Mouse (Mus musculus): Measurements from ENCODE around the gene Fam89b. TPM values are rescaled to one million over a fixed set of nuclear protein-coding genes. Genes with fewer than 3 reads are reported as not detected.

Gene Fam89b
- polyA plus RNA-seq, 1 experiment from 2014 or later: 93.4 TPM

DNA sequence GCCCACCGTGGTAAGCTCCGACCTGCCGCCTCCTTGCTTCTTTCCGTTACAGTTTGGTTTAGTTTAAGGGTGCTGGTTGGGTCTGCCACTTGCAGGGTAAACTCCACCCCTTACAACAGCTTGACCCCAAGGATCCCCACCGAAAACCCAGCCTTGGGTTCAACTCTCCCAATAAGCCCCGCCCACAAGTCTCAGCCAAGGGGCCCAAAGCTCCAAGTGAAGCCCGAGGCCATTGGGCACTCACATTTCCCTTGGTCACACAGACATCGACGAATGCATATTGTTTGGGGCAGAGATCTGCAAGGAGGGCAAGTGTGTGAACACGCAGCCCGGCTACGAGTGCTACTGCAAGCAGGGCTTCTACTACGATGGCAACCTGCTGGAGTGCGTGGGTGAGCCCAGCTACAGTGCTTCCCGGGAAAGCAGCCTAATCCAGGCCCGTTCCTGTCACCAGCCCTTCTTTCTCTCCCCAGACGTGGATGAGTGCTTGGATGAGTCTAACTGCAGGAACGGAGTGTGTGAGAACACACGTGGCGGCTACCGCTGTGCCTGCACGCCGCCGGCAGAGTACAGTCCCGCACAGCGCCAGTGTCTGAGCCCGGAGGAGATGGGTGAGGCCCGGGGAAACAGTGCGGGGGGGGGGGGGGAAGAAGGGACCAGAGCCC lies 27.0 kb upstream of the Fam89b start:
- peak overlapping the region; percentile 48 for H3K4me2 ChIP-seq (replicated peaks; ENCODE audit: low read depth, low read length)
- peak overlapping the region; percentile 51 for H3K9ac ChIP-seq (replicated peaks; ENCODE audit: low read length)
- no peak overlapping the region for H3K27ac ChIP-seq (ENCODE audit: low read length)
- no peaks in the 10 kb centered on the region for H3K9me3 ChIP-seq (ENCODE audit: low read length)
- H3K4me1 ChIP-seq (ENCODE audit: insufficient read depth, low read length): peaks cover 12% of the 10 kb centered on the region
- ATAC-seq (ENCODE audit: low FRiP score, low TSS enrichment): peak; percentile 40
- peaks cover 36% of the 10 kb centered on the region for H3K36me3 ChIP-seq (ENCODE audit: insufficient read depth, low read length)
- peaks cover 5% of the 10 kb centered on the region for H3K27me3 ChIP-seq (ENCODE audit: insufficient read depth, low read length)
- WGBS: 17% methylated on average over 26 of the region's 29 CpGs
- H3K4me3 ChIP-seq (ENCODE audit: low read length): peak overlapping the region; percentile 24

DNA sequence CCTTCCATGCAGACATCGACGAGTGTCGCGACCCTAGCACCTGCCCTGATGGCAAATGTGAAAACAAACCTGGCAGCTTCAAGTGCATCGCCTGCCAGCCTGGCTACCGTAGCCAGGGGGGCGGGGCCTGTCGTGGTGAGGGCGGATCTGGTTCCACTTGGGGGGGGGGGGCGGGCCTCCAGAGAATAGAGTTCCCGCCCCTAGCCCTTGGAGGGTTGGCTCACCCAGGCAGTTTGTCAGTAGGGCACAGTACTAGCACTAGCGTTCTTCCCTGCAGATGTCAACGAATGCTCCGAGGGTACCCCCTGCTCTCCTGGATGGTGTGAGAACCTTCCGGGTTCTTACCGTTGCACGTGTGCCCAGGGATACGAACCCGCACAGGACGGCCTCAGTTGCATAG lies 22.3 kb upstream of the Fam89b start:
- WGBS: 11% methylated on average over 20 of the region's 20 CpGs
- Histone ChIP-seq H3K27me3 (ENCODE audit: insufficient read depth, low read length) (peaks cover 25% of the 10 kb centered on the region), H3K9me3 (ENCODE audit: low read length) (no peaks in the 10 kb centered on the region), H3K4me2 (replicated peaks; ENCODE audit: low read depth, low read length) (peak overlapping the region; percentile 32), H3K4me1 (ENCODE audit: insufficient read depth, low read length) (peaks cover 6% of the 10 kb centered on the region), H3K9ac (replicated peaks; ENCODE audit: low read length) (no peak overlapping the region; the same call in 1 of the 2 replicates), H3K4me3 (ENCODE audit: low read length) (no peak overlapping the region), H3K36me3 (ENCODE audit: insufficient read depth, low read length) (no peaks in the 10 kb centered on the region), H3K27ac (ENCODE audit: low read length) (no peak overlapping the region)
- ATAC-seq (ENCODE audit: low FRiP score, low TSS enrichment): no peak

DNA sequence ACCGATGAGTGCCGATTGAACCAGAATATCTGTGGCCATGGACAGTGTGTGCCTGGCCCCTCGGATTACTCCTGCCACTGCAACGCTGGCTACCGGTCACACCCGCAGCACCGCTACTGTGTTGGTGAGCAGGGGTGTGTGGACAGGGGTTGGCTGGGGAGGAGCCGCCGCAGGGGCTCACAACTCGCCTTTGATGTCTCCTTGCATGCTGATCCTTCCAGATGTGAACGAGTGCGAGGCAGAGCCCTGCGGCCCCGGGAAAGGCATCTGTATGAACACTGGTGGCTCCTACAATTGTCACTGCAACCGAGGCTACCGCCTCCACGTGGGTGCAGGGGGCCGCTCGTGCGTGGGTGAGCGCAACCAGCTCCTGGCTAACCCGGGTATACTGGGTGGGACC lies 21.5 kb upstream of the Fam89b start:
- no peak overlapping the region for H3K27ac ChIP-seq (ENCODE audit: low read length)
- WGBS: 12% methylated on average over 22 of the region's 22 CpGs
- no peaks in the 10 kb centered on the region for H3K36me3 ChIP-seq (ENCODE audit: insufficient read depth, low read length)
- no peak overlapping the region for H3K4me2 ChIP-seq (replicated peaks; ENCODE audit: low read depth, low read length)
- H3K4me1 ChIP-seq (ENCODE audit: insufficient read depth, low read length): peaks cover 3% of the 10 kb centered on the region; the same call in 1 of the 2 replicates
- no peaks in the 10 kb centered on the region for H3K9me3 ChIP-seq (ENCODE audit: low read length)
- no peak overlapping the region for H3K4me3 ChIP-seq (ENCODE audit: low read length)
- H3K27me3 ChIP-seq (ENCODE audit: insufficient read depth, low read length): peaks cover 25% of the 10 kb centered on the region
- ATAC-seq (ENCODE audit: low FRiP score, low TSS enrichment): no peak
- no peak overlapping the region for H3K9ac ChIP-seq (replicated peaks; ENCODE audit: low read length)

DNA sequence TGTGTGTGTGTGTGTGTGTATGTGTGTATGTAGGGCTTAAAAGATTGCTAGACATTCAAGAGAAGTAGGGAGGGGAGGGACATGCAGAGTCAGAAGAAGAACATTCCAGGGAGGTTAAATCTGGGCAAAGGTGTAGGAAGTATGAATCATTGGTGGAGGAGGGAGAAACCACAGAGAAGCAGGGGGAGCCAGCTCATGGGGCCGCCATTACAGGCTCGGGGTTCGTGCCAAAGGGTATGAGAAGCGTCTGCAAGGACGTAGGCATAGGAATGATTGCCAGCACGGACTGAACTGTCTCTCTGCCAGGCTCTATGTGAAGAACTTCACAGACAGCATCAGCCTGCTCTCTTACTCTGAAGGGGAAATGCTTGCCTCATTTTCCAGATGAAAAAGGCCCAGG lies 20.0 kb upstream of the Fam89b start:
- Histone ChIP-seq H3K9ac (replicated peaks; ENCODE audit: low read length) (no peak overlapping the region), H3K4me2 (replicated peaks; ENCODE audit: low read depth, low read length) (no peak overlapping the region), H3K36me3 (ENCODE audit: insufficient read depth, low read length) (no peaks in the 10 kb centered on the region), H3K4me3 (ENCODE audit: low read length) (no peak overlapping the region), H3K4me1 (ENCODE audit: insufficient read depth, low read length) (peaks cover 13% of the 10 kb centered on the region), H3K27ac (ENCODE audit: low read length) (no peak overlapping the region), H3K27me3 (ENCODE audit: insufficient read depth, low read length) (peaks cover 23% of the 10 kb centered on the region), H3K9me3 (ENCODE audit: low read length) (no peaks in the 10 kb centered on the region)
- WGBS: 77% methylated on average over 6 of the region's 6 CpGs
- no peak for ATAC-seq (ENCODE audit: low FRiP score, low TSS enrichment)

- no peak overlapping the region for H3K4me2 ChIP-seq (replicated peaks; ENCODE audit: low read depth, low read length)
- 47% methylated on average over 12 of the region's 12 CpGs for WGBS
- peaks cover 23% of the 10 kb centered on the region for H3K27me3 ChIP-seq (ENCODE audit: insufficient read depth, low read length)
- no peak overlapping the region for H3K9ac ChIP-seq (replicated peaks; ENCODE audit: low read length)
- H3K9me3 ChIP-seq (ENCODE audit: low read length): no peaks in the 10 kb centered on the region
- no peak overlapping the region for H3K4me3 ChIP-seq (ENCODE audit: low read length)
- H3K36me3 ChIP-seq (ENCODE audit: insufficient read depth, low read length): no peaks in the 10 kb centered on the region
- peaks cover 32% of the 10 kb centered on the region for H3K4me1 ChIP-seq (ENCODE audit: insufficient read depth, low read length)
- H3K27ac ChIP-seq (ENCODE audit: low read length): no peak overlapping the region
- ATAC-seq (ENCODE audit: low FRiP score, low TSS enrichment): no peak
Observed at GRCm38 (mm10) chr19:5746907-5747363, 17.5 kb upstream of the Fam89b start.

GRCm38 (mm10) chr19:5745756-5746710 lies 16.6 kb upstream of the Fam89b start:
- Histone ChIP-seq H3K4me2 (replicated peaks; ENCODE audit: low read depth, low read length) (peak overlapping the region; percentile 55), H3K4me1 (ENCODE audit: insufficient read depth, low read length) (peaks cover 38% of the 10 kb centered on the region), H3K4me3 (ENCODE audit: low read length) (peak overlapping the region; percentile 34), H3K36me3 (ENCODE audit: insufficient read depth, low read length) (no peaks in the 10 kb centered on the region), H3K27me3 (ENCODE audit: insufficient read depth, low read length) (peaks cover 16% of the 10 kb centered on the region), H3K9ac (replicated peaks; ENCODE audit: low read length) (peak overlapping the region; percentile 33), H3K9me3 (ENCODE audit: low read length) (no peaks in the 10 kb centered on the region), H3K27ac (ENCODE audit: low read length) (no peak overlapping the region)
- 8% methylated on average over 36 of the region's 36 CpGs for WGBS
- no peak for ATAC-seq (ENCODE audit: low FRiP score, low TSS enrichment)

GRCm38 (mm10) chr19:5743576-5743975 lies 14.1 kb upstream of the Fam89b start:
- Histone ChIP-seq H3K9ac (replicated peaks; ENCODE audit: low read length) (no peak overlapping the region), H3K4me3 (ENCODE audit: low read length) (no peak overlapping the region), H3K27me3 (ENCODE audit: insufficient read depth, low read length) (no peaks in the 10 kb centered on the region), H3K27ac (ENCODE audit: low read length) (no peak overlapping the region), H3K9me3 (ENCODE audit: low read length) (no peaks in the 10 kb centered on the region), H3K4me1 (ENCODE audit: insufficient read depth, low read length) (peaks cover 48% of the 10 kb centered on the region), H3K36me3 (ENCODE audit: insufficient read depth, low read length) (no peaks in the 10 kb centered on the region), H3K4me2 (replicated peaks; ENCODE audit: low read depth, low read length) (peak overlapping the region; percentile 99; the same call in 1 of the 2 replicates)
- no peak for ATAC-seq (ENCODE audit: low FRiP score, low TSS enrichment)
- 44% methylated on average over 5 of the region's 5 CpGs for WGBS

DNA sequence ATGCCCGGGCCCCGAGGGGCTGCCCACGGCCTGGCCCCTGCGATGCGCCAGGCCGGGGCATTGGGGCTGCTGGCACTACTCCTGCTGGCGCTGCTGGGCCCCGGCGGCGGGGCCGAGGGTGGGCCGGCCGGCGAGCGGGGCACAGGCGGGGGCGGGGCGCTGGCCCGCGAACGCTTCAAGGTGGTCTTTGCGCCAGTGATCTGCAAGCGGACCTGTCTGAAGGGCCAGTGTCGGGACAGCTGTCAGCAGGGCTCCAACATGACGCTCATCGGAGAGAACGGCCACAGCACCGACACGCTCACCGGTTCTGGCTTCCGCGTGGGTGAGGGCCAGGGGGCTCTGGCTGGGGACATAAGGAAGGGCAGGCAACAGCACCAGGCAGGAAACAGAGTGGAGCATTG lies 12.8 kb upstream of the Fam89b start:
- no peaks in the 10 kb centered on the region for H3K9me3 ChIP-seq (ENCODE audit: low read length)
- peaks cover 48% of the 10 kb centered on the region for H3K4me1 ChIP-seq (ENCODE audit: insufficient read depth, low read length)
- peak; percentile 25; the same call in 1 of the 2 replicates for ATAC-seq (ENCODE audit: low FRiP score, low TSS enrichment)

DNA sequence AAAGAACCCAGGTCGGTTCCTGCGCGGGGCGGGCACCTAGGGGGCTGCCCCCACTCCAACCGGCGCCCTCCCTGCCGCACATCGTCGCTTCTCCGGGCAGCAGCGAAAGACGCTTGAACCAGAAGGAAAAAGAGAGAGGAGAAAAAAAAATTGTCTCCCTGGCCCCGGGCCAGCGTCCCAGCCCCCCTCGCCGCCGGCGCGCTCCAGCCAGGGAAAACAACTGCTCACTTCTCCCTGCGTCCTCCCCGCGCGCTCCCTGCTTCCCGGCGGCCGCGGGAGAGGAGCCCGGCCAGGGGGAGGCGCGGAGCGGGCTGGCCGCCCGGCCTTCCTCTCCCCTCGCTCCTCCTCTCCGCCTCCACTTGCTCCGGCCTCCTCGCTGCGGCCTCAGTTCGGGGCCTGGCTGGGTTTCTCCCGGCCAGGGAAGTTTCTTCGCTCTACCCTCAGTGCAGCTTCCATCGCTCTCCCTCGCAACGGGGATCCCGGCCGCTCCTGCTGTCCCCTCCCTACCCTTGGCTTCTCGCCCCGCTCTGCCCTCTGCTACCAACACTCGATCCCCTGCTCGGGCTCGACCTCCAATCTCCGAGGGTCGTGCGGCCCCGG lies 12.3 kb upstream of the Fam89b start:
- Histone ChIP-seq H3K27ac (ENCODE audit: low read length) (peak overlapping the region; percentile 78), H3K4me3 (ENCODE audit: low read length) (peak overlapping the region; percentile 76), H3K27me3 (ENCODE audit: insufficient read depth, low read length) (no peaks in the 10 kb centered on the region), H3K36me3 (ENCODE audit: insufficient read depth, low read length) (no peaks in the 10 kb centered on the region), H3K9ac (replicated peaks; ENCODE audit: low read length) (peak overlapping the region; percentile 94), H3K4me2 (replicated peaks; ENCODE audit: low read depth, low read length) (peak overlapping the region; percentile 99), H3K4me1 (ENCODE audit: insufficient read depth, low read length) (peaks cover 48% of the 10 kb centered on the region), H3K9me3 (ENCODE audit: low read length) (no peaks in the 10 kb centered on the region)
- ATAC-seq (ENCODE audit: low FRiP score, low TSS enrichment): peak; percentile 73; the same call in 1 of the 2 replicates
- WGBS: under 1% methylated on average over 42 of the region's 55 CpGs

More for the DNA sequence above, 12.8 kb upstream of the Fam89b start:
- WGBS: under 1% methylated on average over 32 of the region's 32 CpGs
- H3K9ac ChIP-seq (replicated peaks; ENCODE audit: low read length): peak overlapping the region; percentile 94
- H3K4me2 ChIP-seq (replicated peaks; ENCODE audit: low read depth, low read length): peak overlapping the region; percentile 99
- H3K4me3 ChIP-seq (ENCODE audit: low read length): peak overlapping the region; percentile 76
- H3K27me3 ChIP-seq (ENCODE audit: insufficient read depth, low read length): no peaks in the 10 kb centered on the region
- no peaks in the 10 kb centered on the region for H3K36me3 ChIP-seq (ENCODE audit: insufficient read depth, low read length)
- peak overlapping the region; percentile 78 for H3K27ac ChIP-seq (ENCODE audit: low read length)
